Mouse (Mus musculus): ENCODE data around the gene Pigc. TPM values are rescaled to one million over a fixed set of nuclear protein-coding genes. Genes with fewer than 3 reads are reported as not detected.

Gene Pigc
- polyA plus RNA-seq, 1 experiment: 10.2 TPM

DNA sequence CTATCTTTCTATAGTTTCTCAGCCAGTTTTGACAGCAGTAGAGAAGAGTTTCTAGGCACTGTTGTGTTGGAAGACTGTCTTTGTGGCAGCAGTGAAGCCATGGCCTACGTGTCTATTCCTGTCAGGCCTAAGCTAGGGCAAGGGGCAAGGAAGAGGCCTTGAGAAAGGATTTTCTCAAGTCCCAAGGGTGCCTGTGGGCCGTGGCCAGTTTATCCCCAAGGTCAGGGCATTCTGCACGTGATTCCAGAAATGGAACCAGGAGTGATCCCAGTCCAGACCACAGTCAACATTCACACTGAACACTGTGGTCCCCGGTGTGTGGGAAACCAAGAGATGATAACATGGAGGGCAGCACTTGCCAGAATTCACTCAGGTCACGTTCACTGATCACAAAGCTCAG is 13.1 kb upstream of the Pigc start:
- Histone ChIP-seq H3K36me3 (ENCODE audit: control insufficient read depth, insufficient read depth, low read length) (no peaks in the 10 kb centered on the region), H3K4me3 (ENCODE audit: extremely low read depth, insufficient read depth, insufficient read length) (no peak overlapping the region), H3K4me1 (ENCODE audit: control insufficient read depth, insufficient read depth, insufficient read length) (no peaks in the 10 kb centered on the region), H3K27ac (ENCODE audit: insufficient read depth, low read length) (no peak overlapping the region), H3K27me3 (ENCODE audit: control insufficient read depth, insufficient read depth, low read length) (no peaks in the 10 kb centered on the region)
- no peak for TF ChIP-seq CTCF (IDR thresholded peaks at IDR 0.05; ENCODE audit: extremely low read depth, insufficient read depth, insufficient read length, insufficient replicate concordance)
- DNase-seq (ENCODE audit: low read depth in 1 of 2, low spot score in 2 of 2): no peak
- 79% methylated on average over 5 of the region's 5 CpGs for WGBS

DNA sequence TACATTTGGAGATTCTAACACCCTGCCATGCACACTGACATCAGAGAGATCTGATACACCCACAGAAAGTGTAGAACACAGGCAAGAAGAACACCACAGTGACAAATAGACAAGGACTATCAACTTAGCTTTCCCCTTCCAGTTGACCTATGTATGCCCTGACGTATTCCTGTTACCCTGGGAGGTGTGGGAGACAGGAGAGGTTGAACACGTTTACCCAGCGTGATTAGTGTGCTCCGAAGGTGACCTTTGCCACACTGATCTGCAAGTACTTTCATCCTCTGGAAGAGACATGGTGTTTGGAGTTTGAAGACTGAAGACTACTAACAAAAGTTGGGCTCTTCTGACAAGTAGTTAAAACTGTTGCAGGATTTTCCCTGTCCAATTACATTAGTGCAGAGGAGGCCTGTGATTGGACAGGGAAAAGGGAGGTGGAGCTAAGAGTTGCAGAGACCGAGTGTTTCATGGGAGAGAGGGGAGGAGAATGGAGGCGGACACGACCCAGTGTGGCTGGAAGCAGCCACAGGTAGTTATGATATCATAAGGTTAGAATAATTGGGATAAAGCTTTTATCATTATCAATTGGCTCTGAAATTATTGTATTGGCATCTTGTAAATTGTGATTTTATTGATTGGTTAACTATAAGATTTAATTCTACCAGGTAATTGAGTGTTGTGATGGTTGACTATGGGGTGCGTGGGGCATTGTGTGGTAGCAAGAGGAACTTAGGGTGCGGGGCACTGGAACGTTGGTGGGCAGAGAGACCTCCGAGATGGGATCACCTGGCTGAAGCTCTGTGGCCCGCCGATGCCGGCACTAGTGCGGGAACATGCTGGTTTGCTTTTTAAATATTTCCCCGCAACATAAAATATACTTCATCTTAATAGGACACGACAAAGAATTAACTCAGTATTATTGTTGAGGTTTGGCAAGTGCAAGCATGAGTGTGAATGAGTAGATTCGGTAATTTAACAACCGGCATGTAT is 10.7 kb upstream of the Pigc start:
- H3K4me3 ChIP-seq (ENCODE audit: extremely low read depth, insufficient read depth, insufficient read length): no peak overlapping the region
- no peak overlapping the region for H3K27ac ChIP-seq (ENCODE audit: insufficient read depth, low read length)
- 91% methylated on average over 19 of the region's 19 CpGs for WGBS
- TF ChIP-seq POLR2A (IDR thresholded peaks at IDR 0.05; ENCODE audit: low read depth, low read length): no peak
- no peak for TF ChIP-seq CTCF (IDR thresholded peaks at IDR 0.05; ENCODE audit: extremely low read depth, insufficient read depth, insufficient read length, insufficient replicate concordance)
- H3K36me3 ChIP-seq (ENCODE audit: control insufficient read depth, insufficient read depth, low read length): no peaks in the 10 kb centered on the region
- H3K4me1 ChIP-seq (ENCODE audit: control insufficient read depth, insufficient read depth, insufficient read length): no peaks in the 10 kb centered on the region
- H3K27me3 ChIP-seq (ENCODE audit: control insufficient read depth, insufficient read depth, low read length): no peaks in the 10 kb centered on the region
- no peak for DNase-seq (ENCODE audit: low read depth in 1 of 2, low spot score in 2 of 2)

DNA sequence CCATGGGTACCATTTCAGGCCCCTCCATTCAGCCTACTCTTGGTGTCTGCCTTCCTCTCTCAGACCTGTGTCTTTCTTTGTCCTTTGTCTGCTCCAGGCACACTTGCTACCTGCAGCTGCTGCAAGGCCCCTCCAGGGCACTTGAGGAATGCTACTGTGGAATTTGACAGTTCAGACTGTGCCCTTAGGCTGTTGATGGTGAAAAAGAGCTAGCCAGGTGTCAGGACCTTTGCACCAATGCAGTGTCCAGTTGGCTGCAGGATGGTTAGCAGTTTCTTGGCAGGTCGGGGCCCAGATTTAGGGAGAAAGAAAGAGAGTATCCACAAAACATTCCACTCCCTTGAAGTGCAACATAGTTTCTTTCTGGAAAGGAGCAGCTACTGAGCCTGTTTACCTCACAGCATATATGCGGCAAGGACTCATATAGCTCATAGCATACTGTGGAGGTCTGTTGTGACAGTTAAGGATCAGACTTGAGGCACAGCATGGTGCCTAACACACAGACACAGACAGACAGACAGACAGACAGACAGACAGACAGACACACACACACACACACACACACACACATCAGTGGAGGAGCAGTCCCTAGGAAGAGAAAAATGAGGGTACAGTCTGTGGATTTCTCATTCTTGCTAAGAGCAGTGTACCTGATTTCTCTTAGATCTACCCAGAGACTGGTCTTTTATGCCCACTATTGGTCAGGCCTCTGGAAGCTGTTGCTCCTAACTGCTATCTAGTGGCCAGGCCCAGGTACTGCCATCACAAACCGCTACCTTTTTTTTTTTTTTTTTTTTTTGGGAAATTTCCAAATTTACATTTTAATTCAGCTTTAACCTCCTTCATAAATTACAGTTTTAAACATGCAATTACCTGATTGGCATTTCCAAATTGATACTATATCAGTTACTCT is 6.3 kb upstream of the Pigc start:
- peak in 1 of 2 experiments; percentile 36 for DNase-seq (ENCODE audit: low read depth in 1 of 2, low spot score in 2 of 2)
- Histone ChIP-seq H3K27me3 (ENCODE audit: control insufficient read depth, insufficient read depth, low read length) (no peaks in the 10 kb centered on the region), H3K36me3 (ENCODE audit: control insufficient read depth, insufficient read depth, low read length) (no peaks in the 10 kb centered on the region), H3K4me1 (ENCODE audit: control insufficient read depth, insufficient read depth, insufficient read length) (no peaks in the 10 kb centered on the region), H3K4me3 (ENCODE audit: extremely low read depth, insufficient read depth, insufficient read length) (no peak overlapping the region), H3K27ac (ENCODE audit: insufficient read depth, low read length) (no peak overlapping the region)
- TF ChIP-seq CTCF (IDR thresholded peaks at IDR 0.05; ENCODE audit: extremely low read depth, insufficient read depth, insufficient read length, insufficient replicate concordance) (peak; percentile 52; the same call in 1 of the 2 replicates), POLR2A (IDR thresholded peaks at IDR 0.05; ENCODE audit: low read depth, low read length) (no peak)
- 58% methylated on average over 3 of the region's 3 CpGs for WGBS

GRCm38 (mm10) chr1:161967936-161968335 is 1.1 kb upstream of the Pigc start:
- H3K27ac ChIP-seq (ENCODE audit: insufficient read depth, low read length): no peak overlapping the region
- H3K4me3 ChIP-seq (ENCODE audit: extremely low read depth, insufficient read depth, insufficient read length): no peak overlapping the region
- DNase-seq (ENCODE audit: low read depth in 1 of 2, low spot score in 2 of 2): no peak
- H3K4me1 ChIP-seq (ENCODE audit: control insufficient read depth, insufficient read depth, insufficient read length): no peaks in the 10 kb centered on the region
- WGBS: 50% methylated on average over 2 of the region's 2 CpGs
- TF ChIP-seq CTCF (IDR thresholded peaks at IDR 0.05; ENCODE audit: extremely low read depth, insufficient read depth, insufficient read length, insufficient replicate concordance) (no peak), POLR2A (IDR thresholded peaks at IDR 0.05; ENCODE audit: low read depth, low read length) (no peak)
- H3K27me3 ChIP-seq (ENCODE audit: control insufficient read depth, insufficient read depth, low read length): peaks cover 1% of the 10 kb centered on the region; the same call in 1 of the 2 replicates
- no peaks in the 10 kb centered on the region for H3K36me3 ChIP-seq (ENCODE audit: control insufficient read depth, insufficient read depth, low read length)

GRCm38 (mm10) chr1:161970874-161971273 is 1.9 kb downstream of the Pigc start:
- WGBS: 98% methylated on average over 9 of the region's 9 CpGs
- no peaks in the 10 kb centered on the region for H3K4me1 ChIP-seq (ENCODE audit: control insufficient read depth, insufficient read depth, insufficient read length)
- H3K27me3 ChIP-seq (ENCODE audit: control insufficient read depth, insufficient read depth, low read length): peaks cover 1% of the 10 kb centered on the region; the same call in 1 of the 2 replicates
- no peak overlapping the region for H3K27ac ChIP-seq (ENCODE audit: insufficient read depth, low read length)
- no peak for TF ChIP-seq POLR2A (IDR thresholded peaks at IDR 0.05; ENCODE audit: low read depth, low read length)
- TF ChIP-seq CTCF (IDR thresholded peaks at IDR 0.05; ENCODE audit: extremely low read depth, insufficient read depth, insufficient read length, insufficient replicate concordance): no peak
- H3K36me3 ChIP-seq (ENCODE audit: control insufficient read depth, insufficient read depth, low read length): no peaks in the 10 kb centered on the region
- no peak for DNase-seq (ENCODE audit: low read depth in 1 of 2, low spot score in 2 of 2)
- H3K4me3 ChIP-seq (ENCODE audit: extremely low read depth, insufficient read depth, insufficient read length): no peak overlapping the region

DNA sequence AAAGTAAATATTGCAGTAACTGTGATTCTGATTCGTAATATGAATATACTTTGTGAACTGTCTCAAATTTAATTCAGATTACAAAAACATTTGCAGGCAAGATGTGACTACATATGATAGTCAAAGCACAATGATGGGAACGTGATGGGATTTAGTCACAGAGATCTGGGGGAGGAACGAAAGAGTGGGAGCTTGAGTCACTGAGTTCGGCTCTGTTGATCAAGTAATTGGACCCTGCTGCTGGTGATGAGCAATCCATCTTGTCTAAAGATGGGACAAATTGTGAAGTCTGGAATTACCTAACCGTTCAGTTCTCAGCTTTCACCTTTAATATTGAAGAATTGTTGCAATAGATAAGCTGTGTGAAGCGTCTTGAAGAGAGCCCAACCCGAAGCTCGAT is 3.2 kb downstream of the Pigc start:
- peaks cover 1% of the 10 kb centered on the region; the same call in 1 of the 2 replicates for H3K27me3 ChIP-seq (ENCODE audit: control insufficient read depth, insufficient read depth, low read length)
- TF ChIP-seq CTCF (IDR thresholded peaks at IDR 0.05; ENCODE audit: extremely low read depth, insufficient read depth, insufficient read length, insufficient replicate concordance) (no peak), POLR2A (IDR thresholded peaks at IDR 0.05; ENCODE audit: low read depth, low read length) (no peak)
- H3K27ac ChIP-seq (ENCODE audit: insufficient read depth, low read length): no peak overlapping the region
- 93% methylated on average over 8 of the region's 8 CpGs for WGBS
- no peak overlapping the region for H3K4me3 ChIP-seq (ENCODE audit: extremely low read depth, insufficient read depth, insufficient read length)
- DNase-seq (ENCODE audit: low read depth in 1 of 2, low spot score in 2 of 2): no peak
- no peaks in the 10 kb centered on the region for H3K36me3 ChIP-seq (ENCODE audit: control insufficient read depth, insufficient read depth, low read length)
- H3K4me1 ChIP-seq (ENCODE audit: control insufficient read depth, insufficient read depth, insufficient read length): no peaks in the 10 kb centered on the region
